Mouse (Mus musculus): Measurements from ENCODE around the gene Helb. TPM values are rescaled to one million over a fixed set of nuclear protein-coding genes. Genes with fewer than 3 reads are reported as not detected.

Helb gene
- polyA plus RNA-seq, 1 experiment from 2014 or later, result 9.1 TPM

Other genes starting within 250 kb of the Helb start
- gene Tmbim4, start 88.6 kb upstream of the Helb start, polyA plus RNA-seq (2015; fragmentation: Nextera tagmentation; extraction: Ambion mirVana), result 91.7 and 95.6 TPM in 2 replicates
- 1.6 and 1.8 TPM in 2 replicates for gene Irak3, start 89.1 kb upstream of the Helb start, polyA plus RNA-seq (2015; fragmentation: Nextera tagmentation; extraction: Ambion mirVana)
- gene Llph, start 114.1 kb upstream of the Helb start, polyA plus RNA-seq (2015; fragmentation: Nextera tagmentation; extraction: Ambion mirVana), result 48.5 and 50.7 TPM in 2 replicates